Mouse (Mus musculus) megakaryocyte-erythroid progenitor cell, adult 5 weeks (primary cell): ENCODE measurements around the gene Myo1h. TPM values are rescaled to one million over a fixed set of nuclear protein-coding genes. Genes with fewer than 3 reads are reported as not detected.

Experiments
- polyA plus RNA-seq: library from polyadenylated mRNA; stranded (reverse); fragments of >175 nt; gene quantifications from 2 replicates; pipeline ENCODE4 v1.2.3, GENCODE M21; 2012

Myo1h gene
- 0.17 and 0.41 TPM in 2 replicates for polyA plus RNA-seq

GRCm38 (mm10) chr5:114288874-114289273 lies at the start of gene Myo1h:
Gene Myo1h, plus strand, starts transcription at chr5:114289166.

DNA sequence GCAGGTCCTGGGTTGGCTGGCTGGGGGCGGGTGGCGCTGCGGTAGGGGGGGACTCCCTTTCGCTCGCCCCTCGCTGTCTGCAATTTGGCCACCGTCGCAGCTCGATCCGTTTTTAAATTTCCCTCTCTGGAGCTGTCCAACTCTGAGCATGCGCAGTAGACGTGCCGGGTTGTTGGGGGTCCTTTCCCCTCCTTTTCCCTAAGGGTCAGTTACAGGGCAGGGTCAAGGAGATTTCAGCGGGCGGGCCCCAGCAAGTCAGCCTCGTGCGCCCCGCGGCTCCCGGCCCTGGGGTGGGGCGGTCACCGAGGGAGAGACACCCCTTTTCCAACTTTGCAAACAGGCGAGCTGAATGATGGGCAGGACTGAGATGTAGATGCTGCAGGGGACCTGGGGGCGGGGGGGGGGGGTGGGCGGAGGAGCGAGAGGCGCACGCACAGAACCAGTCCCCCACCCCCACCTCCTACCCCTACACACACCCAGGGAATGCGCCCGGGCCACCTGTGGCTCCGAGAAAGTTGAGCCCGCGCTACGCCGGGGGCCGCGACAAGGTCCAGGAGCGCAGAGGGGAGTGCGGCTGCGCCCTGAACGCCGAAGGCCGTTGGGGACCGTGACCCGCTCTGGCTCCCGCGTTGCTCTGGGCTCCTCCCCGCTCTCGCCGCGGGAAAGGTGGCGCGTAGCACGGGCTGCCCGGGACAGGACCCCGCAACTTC lies 15.1 kb upstream of the Myo1h start, which contains the start of gene Foxn4:
TSS of gene Foxn4 (minus strand) at position 115 of the 710 bp plus-strand sequence.

DNA sequence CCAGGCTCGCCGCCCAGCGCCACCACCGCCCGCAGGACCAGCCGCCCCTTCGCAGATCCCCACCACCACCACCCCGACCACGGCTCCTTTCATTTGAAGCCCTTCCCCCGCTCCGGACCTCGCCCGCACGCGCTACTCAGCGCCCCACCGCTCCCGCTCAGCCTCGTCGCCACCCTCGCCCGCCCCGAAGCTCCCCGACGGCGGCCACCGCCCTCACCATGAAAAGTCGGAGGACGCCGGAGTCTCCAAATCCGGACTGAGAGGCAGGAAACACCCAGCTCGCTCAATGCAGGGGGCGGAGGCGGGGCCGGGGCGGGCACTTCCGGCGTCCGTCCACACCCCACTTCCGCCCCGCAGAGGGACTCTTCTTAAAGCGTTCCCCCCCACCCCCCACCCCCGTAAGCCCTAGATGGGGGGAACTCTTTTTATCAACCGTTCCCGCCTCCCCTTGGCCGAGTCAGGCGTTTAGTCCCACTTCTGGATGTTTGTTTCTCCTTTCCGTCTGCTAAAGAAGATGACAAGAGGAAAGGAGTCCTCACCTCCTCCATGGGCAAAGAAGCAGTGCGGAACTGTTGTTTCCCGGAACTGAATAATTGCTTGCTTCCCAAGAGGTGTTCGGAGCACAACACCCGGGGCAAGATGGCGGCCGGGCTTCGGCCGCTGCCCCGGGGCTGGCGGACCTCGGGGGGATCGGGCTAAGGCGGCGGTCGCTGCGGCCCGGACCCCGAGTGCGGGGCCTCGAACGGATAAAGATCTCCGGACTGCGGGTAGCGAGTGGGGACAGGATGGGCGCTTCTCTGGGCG lies 91.4 kb downstream of the Myo1h start, which contains the start of the genes Kctd10 and Ube3b:
TSS of gene Kctd10 (minus strand) at position 300 of the 804 bp plus-strand sequence.
TSS of gene Ube3b (plus strand) at position 399 of the 804 bp plus-strand sequence.

Other genes starting within 250 kb of the Myo1h start
- 7.3 and 8.9 TPM in 2 replicates for gene Usp30, start 223.7 kb upstream of the Myo1h start, polyA plus RNA-seq
- not detected in 2 replicates for gene Svop, start 197.6 kb upstream of the Myo1h start, polyA plus RNA-seq
- gene Alkbh2, start 160.9 kb upstream of the Myo1h start, polyA plus RNA-seq: 26.0 and 27.6 TPM in 2 replicates
- 79.8 and 88.8 TPM in 2 replicates for gene Ung, start 158.8 kb upstream of the Myo1h start, polyA plus RNA-seq
- 1.2 and 1.5 TPM in 2 replicates for gene Acacb, start 142.6 kb upstream of the Myo1h start, polyA plus RNA-seq
- gene Foxn4, start 15.4 kb upstream of the Myo1h start, polyA plus RNA-seq: 0.17 TPM in 2 replicates
- gene Kctd10, start 91.3 kb downstream of the Myo1h start, polyA plus RNA-seq: 77.2 and 80.6 TPM in 2 replicates
- 62.7 and 63.3 TPM in 2 replicates for gene Ube3b, start 91.4 kb downstream of the Myo1h start, polyA plus RNA-seq
- 18.8 and 20.1 TPM in 2 replicates for gene Mmab, start 154.9 kb downstream of the Myo1h start, polyA plus RNA-seq
- gene Mvk, start 155.1 kb downstream of the Myo1h start, polyA plus RNA-seq: 20.1 and 21.7 TPM in 2 replicates